Mouse (Mus musculus) ovary, adult 18-20 months (tissue): ENCODE data around the gene Gm49394.

ENCODE experiments used
- DNase-seq: peaks from one replicate; pipeline ENCODE4 v3.0.0; 2022; ENCODE audit warnings: low spot score, mixed read lengths

Gm49394 gene

DNA sequence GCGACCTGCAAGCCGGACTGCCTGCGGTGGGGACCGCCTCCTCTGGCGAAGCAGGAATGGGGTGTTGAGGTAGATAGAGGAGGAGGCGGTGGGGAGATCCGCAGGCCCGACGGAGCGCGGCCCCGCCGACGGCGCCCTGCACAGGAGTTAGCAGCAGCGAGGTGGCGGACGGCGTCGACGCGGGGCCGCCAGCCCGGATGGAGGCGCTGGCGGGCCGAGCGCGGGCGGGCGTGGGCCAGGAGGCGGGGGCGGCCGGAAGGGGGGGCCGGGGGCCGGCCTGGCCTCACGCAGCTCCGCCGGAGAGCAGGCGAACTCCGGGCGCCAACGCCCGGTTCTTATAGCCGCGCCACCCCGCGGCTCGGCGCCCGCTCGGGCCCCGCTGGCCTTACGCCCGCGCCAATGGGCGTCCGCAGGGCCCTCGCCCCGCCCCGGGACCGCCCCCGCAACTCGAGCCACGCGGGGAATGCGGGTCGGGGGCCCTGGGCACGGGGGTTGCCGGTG is 10.5 kb downstream of the Gm49394 start:
- DNase-seq = no peak

- no peak for DNase-seq
Measured at GRCm38 (mm10) chr7:142658681-142659180, 11.0 kb downstream of the Gm49394 start.

DNA sequence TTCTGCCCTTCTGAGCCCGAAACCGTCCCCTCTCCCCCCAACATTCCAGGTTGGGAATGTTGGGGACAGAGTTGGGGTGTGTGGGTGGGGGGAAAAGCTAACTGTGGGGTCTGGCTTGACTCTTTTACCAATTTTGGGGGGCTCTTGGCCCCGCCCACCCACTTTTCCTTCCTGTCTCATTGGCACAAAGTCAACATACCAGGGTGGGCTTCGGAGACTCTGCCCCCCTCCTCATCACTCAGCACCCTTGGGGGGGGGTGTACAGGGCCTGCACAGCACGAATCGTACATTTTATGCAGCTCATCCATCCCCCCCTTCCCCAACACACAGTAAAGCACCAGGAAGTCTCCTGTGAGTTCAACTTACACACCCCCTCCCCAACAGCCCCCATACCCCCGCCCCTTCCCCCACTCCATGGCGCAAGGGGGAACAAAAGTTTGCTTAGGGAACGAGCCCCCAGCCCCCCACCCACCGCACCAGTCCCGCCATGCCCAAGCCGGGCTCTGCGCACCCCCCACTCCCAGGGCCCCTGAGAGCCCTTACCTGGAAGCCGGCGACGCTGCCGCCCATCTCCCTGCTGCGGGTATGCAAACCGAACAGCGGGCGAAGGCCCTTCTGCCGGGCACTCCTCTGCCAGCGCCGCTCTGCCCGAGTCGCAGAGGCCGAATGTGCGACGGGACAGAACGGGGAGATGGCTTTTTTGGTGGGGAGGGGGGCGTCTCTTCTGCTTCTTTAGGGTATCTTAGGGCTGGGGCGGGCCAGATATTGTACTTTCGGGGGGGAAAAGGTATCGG is 11.7 kb downstream of the Gm49394 start:
- DNase-seq = no peak

DNA sequence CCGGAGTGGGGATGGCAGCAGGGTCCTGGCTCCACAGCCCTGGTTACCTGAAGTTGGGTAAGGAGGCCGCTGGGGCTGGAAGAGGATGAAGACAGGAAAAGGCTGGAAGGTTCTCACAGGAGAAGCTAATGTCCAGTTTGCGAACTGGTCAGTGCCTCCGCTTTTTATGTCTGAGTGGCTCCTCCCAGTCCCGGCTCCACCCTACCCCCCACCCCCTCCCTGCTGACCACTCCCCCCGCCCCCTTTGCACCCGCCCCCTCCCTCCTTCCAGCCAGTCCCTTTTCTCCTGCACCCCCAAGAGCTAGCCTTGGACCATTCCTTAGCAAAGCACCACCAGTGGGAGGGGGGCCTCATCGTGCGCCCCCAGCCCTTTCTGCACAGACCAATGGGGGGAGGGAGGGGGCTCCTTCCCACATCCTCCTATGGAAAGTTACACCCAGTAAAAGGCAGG is 12.4 kb downstream of the Gm49394 start:
- no peak for DNase-seq

DNA sequence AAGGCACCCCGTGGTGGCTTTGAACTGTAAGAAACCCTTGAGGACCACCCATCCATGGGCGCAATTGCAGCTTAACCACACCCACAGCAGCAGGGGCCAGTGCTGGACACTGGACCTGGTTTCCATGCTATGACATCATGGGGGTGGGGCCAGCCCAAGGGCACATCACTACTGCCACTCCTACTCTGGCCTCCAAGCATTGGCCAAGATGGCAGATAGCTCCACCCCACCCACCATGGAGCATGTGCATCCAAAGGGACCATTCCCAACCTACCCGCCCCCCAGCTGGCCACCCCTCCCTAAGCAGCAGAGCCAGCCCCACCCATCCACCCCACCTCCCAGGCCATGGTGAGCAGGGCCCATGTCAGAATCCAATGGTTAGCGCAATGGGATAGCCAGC is 13.7 kb downstream of the Gm49394 start:
- DNase-seq = no peak

- no peak for DNase-seq
Measured at GRCm38 (mm10) chr7:142655633-142656032, 14.1 kb downstream of the Gm49394 start.

DNA sequence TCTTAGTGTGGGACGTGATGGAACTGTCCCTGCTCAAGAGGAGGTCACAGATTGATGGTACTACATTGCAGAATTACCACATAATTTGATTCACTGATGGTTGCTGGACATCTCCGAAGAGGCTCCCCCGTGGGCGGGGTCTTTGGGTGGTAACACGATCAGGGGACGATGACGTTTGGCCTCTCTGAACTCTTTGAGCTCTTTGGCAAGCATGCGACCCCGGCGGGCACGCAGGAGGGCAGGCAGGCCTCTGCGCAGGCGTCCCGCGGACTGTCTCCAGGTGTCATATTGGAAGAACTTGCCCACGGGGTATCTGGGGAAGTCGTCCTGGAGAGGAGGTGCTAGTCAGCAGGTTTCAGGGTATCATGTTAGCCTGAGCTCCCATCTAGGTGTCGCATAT is 16.0 kb downstream of the Gm49394 start:
- no peak for DNase-seq

GRCm38 (mm10) chr7:142646676-142647075 is 23.1 kb downstream of the Gm49394 start:
- no peak for DNase-seq

DNA sequence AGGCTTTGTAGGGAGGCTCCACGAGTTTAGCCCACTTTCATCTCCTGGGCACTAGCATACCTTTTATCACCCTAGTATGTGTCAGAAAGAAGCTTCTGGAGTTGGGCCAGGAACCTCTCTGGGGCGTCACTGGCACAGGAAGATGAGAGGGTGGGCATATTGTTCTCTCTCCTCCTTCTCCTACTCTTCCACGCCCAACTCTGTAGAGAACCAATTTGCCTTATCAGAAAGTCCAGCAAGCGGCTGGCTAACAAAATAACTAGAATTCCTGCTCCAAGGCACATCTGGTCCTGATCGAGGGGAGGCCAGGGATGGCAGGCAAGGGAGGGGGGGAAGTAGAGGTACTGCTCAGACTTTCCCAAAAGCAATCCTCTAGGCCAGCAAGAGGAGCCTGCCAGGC is 24.7 kb downstream of the Gm49394 start:
- no peak for DNase-seq

DNA sequence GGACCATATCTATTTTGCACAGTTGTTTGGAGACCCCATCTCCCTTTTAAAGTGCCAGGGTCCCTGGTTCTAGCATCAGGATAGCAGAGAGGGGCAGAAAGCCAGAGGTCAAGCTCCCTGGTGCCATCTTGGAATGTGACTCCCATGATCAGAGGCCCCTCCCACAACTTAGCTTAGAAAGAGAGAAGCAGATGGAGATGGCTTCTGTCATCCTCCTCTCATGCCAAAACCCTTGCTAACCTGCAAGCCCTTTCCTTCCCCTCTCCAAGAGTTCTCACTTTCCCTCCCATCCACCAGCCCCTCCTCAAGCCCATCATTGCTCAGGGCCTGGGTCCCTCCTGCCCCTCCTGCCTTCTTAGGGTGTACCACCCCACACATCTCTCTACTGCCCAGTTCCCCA is 33.6 kb downstream of the Gm49394 start:
- DNase-seq = no peak

DNA sequence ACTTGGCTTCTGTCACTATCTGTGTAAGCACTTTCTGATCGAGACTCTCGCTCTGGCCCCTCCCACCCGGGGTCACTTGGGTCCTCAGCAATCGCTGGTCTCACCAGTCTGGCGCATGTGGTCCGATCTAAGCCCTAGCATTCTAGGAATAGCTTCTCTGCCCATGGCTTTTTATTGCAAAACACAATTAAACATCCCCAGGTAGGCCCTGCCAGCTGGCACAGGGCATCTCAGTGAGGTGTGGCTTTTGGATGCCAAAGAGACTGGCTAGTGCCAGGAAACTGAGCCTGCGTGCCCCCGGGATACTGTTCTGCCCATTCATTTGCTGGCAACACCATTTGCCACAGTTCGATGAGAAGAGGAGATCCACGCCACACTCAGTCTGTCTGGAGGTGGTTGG is 39.1 kb downstream of the Gm49394 start:
- DNase-seq = no peak

- no peak for DNase-seq
Measured at GRCm38 (mm10) chr7:142629806-142630205, 39.9 kb downstream of the Gm49394 start.

GRCm38 (mm10) chr7:142622180-142622579 is 47.6 kb downstream of the Gm49394 start:
- DNase-seq = no peak

- DNase-seq = no peak
Measured at GRCm38 (mm10) chr7:142613077-142613476, 56.7 kb downstream of the Gm49394 start.

DNA sequence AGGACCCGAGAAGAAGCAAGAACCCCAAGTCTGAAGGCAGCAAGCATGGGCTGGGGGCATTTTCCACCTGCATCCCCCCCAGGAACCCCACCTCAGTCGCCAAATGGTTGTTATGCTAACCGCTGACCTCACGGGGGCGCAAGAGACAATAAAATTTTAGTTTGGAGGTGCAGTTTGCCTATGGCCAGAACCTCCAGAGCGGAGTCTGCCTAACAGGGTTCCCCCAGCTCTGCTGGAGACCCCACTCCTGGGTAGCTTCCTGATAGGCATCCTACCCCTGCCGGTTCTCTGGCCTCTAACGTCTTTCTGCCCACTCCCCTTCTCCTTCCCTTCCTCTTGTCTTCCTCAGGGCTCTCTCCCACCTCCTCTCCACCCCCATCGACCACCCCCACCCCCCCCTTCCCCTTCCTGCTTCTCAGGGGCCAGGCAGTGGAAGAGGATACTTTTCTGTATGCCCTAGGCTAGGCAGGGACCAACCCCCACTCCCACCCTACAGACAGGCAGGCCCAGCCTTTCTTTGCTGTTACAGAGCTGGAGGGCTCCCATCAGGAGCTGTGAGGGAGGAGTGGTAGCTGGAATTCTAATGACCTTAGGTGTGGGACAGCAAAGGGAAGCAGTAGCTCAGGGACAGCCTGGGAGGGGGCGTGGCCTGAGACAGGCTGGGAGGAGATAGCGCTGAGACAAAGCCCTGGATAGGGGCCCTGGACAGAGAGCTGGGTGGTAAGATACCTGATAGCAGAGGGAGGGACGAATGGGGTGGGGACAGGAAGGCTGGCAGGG is 58.9 kb downstream of the Gm49394 start:
- no peak for DNase-seq

DNA sequence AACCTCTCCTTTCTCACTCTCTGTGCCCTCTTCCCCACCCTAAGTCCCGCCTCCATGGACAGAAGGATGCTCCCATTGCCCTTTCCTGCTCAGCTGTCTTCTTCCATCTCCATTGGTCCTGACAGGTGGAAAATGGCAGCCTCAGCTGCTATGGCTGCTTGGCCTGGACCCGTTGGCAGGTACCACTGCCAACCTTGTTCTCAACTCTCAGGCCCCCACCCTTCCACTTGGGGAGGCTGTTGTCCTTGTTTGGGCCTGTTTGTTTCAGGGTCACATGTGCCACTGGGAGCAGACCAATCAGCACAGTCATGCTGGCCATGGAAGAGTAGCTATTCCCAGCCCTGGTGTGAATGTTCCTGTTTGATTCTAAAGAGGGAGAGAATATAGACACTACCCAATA is 68.8 kb downstream of the Gm49394 start:
- no peak for DNase-seq
